Mouse (Mus musculus): ENCODE measurements at regions not wholly inside any gene's neighbourhood (a gene's known extent, or its start where the extent isn't known, plus 50 kb on each side); places are given as distances from the start of the nearest gene placed in this dataset.

DNA sequence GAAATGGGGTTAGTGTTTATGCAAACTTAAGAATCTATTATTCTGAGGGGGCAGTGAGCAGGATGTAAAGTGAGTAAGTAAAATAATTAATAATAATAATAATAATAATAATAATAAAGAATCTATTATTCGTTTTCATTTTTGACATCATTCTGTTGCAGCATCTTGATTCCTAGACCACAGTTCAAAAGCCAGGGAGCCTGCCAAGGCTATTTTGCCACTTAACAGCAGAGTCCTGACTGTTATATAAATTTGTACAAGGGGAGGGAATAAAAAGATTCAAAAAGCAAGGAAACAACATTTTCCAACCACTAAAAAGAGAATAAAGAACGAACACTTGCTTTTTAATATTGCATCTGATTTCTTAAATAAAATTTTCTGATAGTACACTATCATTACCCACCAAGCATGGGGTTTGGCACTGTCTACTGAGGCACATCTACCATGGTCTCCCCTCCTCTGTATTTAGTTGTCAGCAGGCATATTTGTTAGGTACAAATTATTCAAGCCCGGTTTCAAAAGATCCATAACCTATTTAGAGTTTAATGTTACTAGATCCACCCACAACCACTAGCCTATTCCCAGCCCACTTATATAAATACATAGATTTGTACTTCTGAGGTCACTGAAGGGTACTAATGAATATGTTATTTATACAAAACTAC lies 228.8 kb upstream of the Zic4 start:
- DNase-seq (ENCODE audit: low read depth, low spot score), result peak; percentile 66

DNA sequence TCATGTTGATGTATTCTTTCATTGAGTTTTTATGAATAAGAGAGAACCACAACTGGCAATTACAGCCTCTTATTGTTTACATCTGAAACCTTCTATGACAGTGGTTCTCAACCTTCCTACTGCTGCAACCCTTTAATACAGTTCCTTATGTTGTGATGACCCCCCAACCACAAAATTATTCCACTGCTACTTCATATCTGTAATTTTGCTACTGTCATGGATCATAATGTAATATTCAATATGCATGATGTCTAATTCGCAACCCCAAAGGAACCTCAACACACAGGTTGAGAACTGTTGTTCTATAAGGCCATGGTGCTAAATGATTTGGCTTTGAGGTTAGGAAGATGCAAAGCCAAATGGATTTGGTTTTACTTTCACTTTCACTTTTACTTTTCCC lies 227.9 kb upstream of the Zic4 start:
- no peak for DNase-seq (ENCODE audit: low read depth, low spot score)

DNA sequence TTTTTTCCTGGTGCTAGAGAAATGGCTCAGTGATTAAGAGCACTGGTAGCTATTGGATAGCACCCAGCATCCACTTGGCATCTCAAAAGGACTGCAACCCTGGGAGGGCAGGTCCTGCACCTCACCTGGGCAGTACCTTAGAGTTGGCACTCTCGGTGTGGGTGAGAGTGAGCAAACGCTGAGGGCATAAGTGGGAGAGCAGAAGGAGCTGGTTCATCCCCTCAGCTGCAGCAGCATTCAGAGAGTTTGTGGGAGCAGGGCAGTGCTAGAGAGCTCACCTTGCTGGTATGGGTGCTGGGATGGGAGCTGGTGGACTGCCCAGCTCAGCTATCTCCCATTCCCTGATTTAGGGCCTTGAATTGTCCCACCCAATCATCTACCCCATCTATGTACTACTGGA lies 227.1 kb upstream of the Zic4 start:
- DNase-seq (ENCODE audit: low read depth, low spot score), result peak; percentile 45

DNA sequence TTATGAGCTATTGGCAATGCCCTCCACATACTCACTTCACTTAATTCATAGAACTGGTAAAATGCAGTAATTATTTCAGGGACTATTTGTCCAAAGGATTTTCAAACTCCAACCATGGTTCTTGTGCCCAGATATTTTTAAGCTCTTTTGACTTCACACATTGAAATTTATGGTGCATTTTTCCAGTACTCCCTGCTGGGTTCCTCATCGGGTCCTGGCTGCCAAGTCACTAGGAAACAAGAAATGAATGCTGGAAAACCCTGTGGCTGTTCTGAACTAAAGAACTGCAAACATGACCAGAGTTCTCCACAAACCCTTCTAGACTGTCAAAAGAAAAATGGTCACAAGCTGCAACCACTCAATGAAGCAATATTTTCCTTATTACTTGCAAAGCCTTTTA lies 221.6 kb upstream of the Zic4 start:
- peak; percentile 89 for DNase-seq (ENCODE audit: low read depth, low spot score)

DNA sequence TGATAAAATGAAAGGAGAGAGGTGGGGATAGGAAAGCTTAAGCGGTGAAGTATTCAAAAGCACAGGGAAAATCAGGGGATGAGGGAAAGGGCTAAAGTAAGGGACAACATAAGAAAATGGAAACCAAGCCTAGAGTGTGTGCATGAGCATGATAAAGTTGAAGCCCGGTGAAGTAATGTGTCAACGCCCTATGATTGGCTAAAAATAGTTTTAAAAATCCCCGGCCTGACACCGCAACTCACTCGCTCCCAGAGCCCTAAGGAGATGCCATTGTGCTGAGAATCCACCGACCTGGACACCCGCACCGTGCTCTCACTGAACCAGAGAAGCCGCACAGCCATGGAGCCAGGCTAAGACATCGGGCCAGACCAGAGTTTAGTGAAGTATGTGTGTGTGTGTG lies 210.3 kb upstream of the Zic4 start:
- no peak for DNase-seq (ENCODE audit: low read depth, low spot score)

DNA sequence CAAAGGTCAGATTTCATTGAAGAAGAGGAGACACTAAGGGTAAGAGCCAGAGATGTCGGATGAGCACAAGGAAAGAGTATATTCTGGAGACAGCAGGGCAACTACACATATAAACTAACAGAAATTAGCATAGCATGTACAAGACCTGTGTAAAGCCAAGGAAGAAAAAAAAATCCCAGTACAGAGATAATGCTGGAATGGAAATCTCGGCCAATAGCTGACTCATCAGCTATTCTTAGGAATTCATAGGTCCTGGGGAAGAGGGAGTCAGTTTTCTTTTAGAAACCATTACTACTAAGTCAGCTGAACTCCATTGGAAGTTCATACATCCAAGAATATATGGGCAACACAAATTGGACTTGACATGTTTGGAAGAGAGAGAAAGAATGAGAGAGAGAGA lies 202.9 kb upstream of the Zic4 start:
- no peak for DNase-seq (ENCODE audit: low read depth, low spot score)

DNA sequence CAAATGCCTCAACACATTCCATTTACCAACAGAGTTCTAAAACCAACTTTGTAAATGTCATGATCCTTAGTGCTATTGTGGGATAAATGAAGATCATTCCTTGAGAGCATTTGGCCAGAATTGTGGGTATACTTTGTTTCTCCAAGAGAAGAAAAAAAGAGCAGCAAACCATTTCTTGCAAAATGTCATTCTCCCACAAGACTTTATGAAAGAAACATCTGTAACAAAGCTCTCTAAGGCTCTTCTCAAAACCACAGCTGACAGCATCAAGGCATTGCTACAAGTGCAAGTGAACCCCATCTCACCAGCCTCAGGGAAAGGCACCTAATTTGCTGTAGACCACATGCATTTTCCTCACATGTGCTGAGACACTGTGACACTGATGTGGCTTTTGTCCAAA lies 194.3 kb upstream of the Zic4 start:
- no peak for DNase-seq (ENCODE audit: low read depth, low spot score)

DNA sequence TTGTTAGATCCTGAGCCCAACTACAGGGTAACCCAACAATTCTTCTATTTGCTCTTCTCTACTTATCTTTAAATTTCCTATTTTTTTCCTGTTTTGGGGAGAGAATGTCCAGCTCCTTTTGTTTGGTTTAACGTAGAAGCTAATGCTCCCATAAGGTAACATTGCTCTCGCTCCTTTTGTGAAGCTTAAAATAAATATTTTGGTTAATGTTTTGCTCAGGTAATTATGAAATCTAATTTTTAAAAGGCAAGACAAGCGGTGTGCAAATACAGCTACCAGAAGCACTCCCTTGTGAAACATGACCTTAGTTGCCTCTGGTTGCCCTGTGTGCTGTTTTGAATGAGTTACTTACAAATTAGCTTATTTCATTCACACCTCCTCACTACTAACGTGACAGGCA lies 169.0 kb upstream of the Zic4 start:
- DNase-seq (ENCODE audit: low read depth, low spot score), result no peak

DNA sequence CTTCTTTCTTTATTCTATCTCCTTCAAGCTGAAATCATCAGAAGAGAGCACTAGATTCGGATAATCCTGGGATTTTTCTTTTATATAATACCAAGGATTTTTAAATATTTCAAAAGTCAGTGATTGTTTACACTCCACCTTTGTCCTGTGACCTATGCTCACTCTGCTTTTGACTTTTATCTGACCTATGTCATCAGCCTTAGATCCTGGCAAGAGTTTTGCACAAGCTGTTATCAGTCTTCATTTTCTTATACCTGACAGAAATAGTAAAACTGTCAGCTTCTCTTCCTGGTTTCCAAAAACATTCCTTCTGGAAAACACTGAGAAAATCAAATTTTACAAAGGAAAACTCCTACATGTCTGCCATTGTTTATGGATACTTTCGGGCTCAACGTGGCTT lies 168.3 kb upstream of the Zic4 start:
- DNase-seq (ENCODE audit: low read depth, low spot score), result no peak

DNA sequence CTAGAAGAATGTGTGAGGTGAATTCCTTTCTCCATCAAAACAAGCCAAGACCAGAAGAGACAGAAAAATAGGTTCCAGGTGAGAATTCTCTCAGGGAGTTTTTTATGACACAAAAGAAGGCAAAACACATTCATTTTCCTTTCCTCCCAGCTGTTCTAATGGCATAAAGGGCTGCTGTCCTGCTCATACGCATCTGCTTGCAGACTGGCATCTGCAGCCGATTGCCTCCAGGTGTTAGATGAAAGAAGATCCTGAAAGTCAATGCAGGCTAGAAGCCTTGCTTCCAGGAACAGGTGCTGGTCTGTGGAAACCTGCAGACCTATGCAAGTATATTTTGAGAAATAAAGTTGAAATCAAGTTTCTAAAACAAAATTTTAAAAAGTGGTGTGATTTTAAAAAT lies 154.9 kb upstream of the Zic4 start:
- DNase-seq (ENCODE audit: low read depth, low spot score), result peak; percentile 4

DNA sequence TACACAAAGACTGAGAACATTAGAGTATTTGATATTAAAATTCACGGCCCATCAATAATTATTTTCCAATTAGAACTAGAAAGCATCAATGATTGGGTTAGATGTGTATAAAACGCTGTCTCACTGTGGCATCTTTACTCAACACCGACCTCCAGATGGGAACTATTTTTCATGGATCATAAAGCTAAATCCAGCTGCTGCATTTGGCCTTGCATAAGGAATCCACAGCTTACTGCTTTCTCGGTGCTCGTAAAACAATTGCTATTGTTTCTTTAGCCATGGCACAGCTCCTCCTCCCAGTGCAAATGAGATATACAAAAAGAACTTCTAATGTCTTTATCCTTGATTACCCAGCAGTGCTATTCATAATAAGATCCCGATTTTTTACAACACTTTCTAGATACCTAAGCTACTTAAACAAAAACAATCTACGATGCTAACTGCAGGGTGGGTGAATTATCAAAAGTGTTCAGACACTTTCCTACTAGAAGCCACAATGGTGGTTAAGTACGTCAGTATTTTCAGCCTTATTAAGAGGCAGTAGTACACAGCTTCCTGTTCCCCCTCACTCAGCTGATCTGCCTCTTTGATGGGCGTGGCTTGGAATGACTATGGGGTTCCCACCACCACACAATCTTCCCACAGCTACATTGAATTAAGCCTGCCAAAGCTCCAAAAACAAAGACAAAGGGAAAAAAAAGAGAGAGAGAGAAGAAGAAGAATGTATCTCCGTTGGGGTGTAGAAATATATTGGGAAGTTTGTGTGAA lies 134.4 kb upstream of the Zic4 start:
- DNase-seq (ENCODE audit: low read depth, low spot score), result peak; percentile 1

DNA sequence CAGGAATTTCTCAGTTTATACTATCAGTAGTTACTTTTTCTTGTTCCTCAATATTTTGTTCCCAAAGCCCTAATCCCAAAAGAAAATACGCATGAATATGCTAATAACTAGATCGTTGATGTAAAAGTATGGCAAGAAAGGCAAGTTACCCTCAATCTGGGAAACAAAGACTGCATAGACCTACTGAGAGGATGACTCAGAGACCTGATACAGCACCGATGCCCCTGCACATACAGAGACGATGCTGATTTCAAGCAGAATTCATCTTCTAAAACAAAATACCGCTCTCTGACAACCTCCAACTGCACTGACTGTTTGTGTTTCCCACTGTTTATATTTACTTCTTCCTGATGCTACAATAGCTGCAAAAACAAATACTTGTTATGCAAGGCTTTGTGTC lies 133.7 kb upstream of the Zic4 start:
- no peak for DNase-seq (ENCODE audit: low read depth, low spot score)

DNA sequence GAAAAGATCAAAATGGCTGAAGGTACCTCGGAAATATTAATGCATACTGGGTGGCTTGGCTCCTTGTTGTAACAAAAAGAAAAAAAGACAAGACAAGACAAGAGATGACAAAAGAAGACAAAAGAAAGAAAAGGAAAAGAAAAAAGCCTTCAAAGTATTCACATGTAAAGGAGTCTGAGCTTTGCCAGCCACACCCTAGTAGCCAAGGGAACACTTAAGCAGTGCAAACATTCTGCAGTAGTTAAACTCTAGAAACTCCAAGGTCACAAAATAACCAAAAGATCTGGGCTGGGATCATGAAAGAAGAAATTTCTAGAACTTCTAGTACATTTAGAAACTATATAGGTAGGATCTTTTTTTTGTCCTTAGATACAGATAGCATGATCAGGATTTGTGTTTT lies 108.3 kb upstream of the Zic4 start:
- DNase-seq (ENCODE audit: low read depth, low spot score), result no peak

DNA sequence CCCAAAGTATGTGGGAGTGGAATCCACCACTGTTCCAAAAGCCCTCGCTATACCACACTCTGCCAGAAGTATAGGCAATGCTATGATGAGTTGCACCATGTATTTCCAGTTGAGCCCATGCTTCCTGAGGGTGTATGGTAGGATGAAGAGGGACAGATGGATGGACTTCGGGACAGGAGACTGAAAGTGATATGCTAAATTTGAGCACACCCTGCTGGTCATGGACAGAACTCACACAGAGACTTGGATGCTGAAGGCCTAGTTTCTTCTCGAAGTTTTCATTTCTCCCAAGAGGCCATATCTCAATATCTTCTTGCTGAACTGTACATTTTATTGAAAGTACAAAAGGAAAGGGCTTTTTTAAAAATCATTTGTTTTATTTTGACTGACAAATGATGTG lies 70.9 kb upstream of the Zic4 start:
- no peak for DNase-seq (ENCODE audit: low read depth, low spot score)

All from brain, adult 2 months (tissue).